Mouse (Mus musculus) kidney, adult 18-20 months (tissue): ENCODE measurements around the gene Tifab.

Source experiments
- DNase-seq: peaks from one replicate; pipeline ENCODE4 v3.0.0; 2021

Gene Tifab

GRCm38 (mm10) chr13:56175848-56176247 lies 2.8 kb downstream of the Tifab start:
- DNase-seq: no peak

GRCm38 (mm10) chr13:56172901-56173545 lies 5.7 kb downstream of the Tifab start:
- DNase-seq: no peak

- no peak for DNase-seq
These were observed 6.6 kb downstream of the Tifab start for GRCm38 (mm10) chr13:56172106-56172505.

- DNase-seq: no peak
These were observed 10.3 kb downstream of the Tifab start for GRCm38 (mm10) chr13:56168403-56168781.

GRCm38 (mm10) chr13:56167446-56168402 lies 11.0 kb downstream of the Tifab start:
- no peak for DNase-seq

- DNase-seq: no peak
These were observed 13.1 kb downstream of the Tifab start for GRCm38 (mm10) chr13:56165561-56165960.

GRCm38 (mm10) chr13:56164372-56164771 lies 14.3 kb downstream of the Tifab start:
- no peak for DNase-seq

- DNase-seq: no peak
These were observed 14.9 kb downstream of the Tifab start for GRCm38 (mm10) chr13:56163751-56164150.

- no peak for DNase-seq
These were observed 15.8 kb downstream of the Tifab start for GRCm38 (mm10) chr13:56162859-56163258.

GRCm38 (mm10) chr13:56159614-56160363 lies 18.9 kb downstream of the Tifab start:
- no peak for DNase-seq

- no peak for DNase-seq
These were observed 19.6 kb downstream of the Tifab start for GRCm38 (mm10) chr13:56159016-56159601.

GRCm38 (mm10) chr13:56155671-56156070 lies 23.0 kb downstream of the Tifab start:
- no peak for DNase-seq

GRCm38 (mm10) chr13:56155048-56155447 lies 23.6 kb downstream of the Tifab start:
- no peak for DNase-seq

- DNase-seq: no peak
These were observed 25.8 kb downstream of the Tifab start for GRCm38 (mm10) chr13:56152773-56153460.

- DNase-seq: peak; percentile 60
These were observed 27.1 kb downstream of the Tifab start for GRCm38 (mm10) chr13:56151404-56152226.

GRCm38 (mm10) chr13:56145523-56145922 lies 33.2 kb downstream of the Tifab start:
- peak; percentile 27 for DNase-seq

- peak; percentile 13 for DNase-seq
These were observed 34.7 kb downstream of the Tifab start for GRCm38 (mm10) chr13:56144021-56144420.

GRCm38 (mm10) chr13:56143151-56143513 lies 35.6 kb downstream of the Tifab start:
- no peak for DNase-seq

GRCm38 (mm10) chr13:56142382-56143150 lies 36.1 kb downstream of the Tifab start:
- no peak for DNase-seq

GRCm38 (mm10) chr13:56139167-56139751 lies 39.4 kb downstream of the Tifab start:
- DNase-seq: no peak
